Mouse (Mus musculus): ENCODE measurements around the gene Insm2.

GRCm38 (mm10) chr12:55607902-55608301 is 8.7 kb downstream of the Insm2 start:
- TF ChIP-seq GATA1 (IDR thresholded peaks at IDR 0.05; ENCODE audit: borderline replicate concordance, low read length) (no peak), FLI1 (IDR thresholded peaks at IDR 0.05; ENCODE audit: low read length) (no peak)
